Mouse (Mus musculus) ES-Bruce4 (cell line): ENCODE measurements around the gene Tbl3.

Source experiments
- CTCF ChIP-seq: IDR thresholded peaks from one replicate; pipeline ENCODE4 v1.8.1; 2011; ENCODE audit warnings: low read depth, low read length
- POLR2A ChIP-seq: IDR thresholded peaks from one replicate; pipeline ENCODE4 v1.8.1; 2011; ENCODE audit warnings: low read length; ENCODE audit not compliant: insufficient read depth

GRCm38 (mm10) chr17:24734513-24734912 lies 27.1 kb upstream of the Tbl3 start:
- TF ChIP-seq CTCF (no peak), POLR2A (no peak)
